Mouse (Mus musculus): Measurements from ENCODE around the gene Gm4303.
"Not testable (repeated sequence)": the region's sequence is repeated elsewhere in the genome, so short reads cannot be mapped to it uniquely, and the experiment has no call there.

- not testable (repeated sequence) for TF ChIP-seq CTCF (IDR thresholded peaks at IDR 0.05; ENCODE audit: control insufficient read depth, insufficient read depth, insufficient read length); USF1 (IDR thresholded peaks at IDR 0.05; ENCODE audit: low read depth); CEBPB (IDR thresholded peaks at IDR 0.05; ENCODE audit: low read depth); MAX (IDR thresholded peaks at IDR 0.05); MYOD1 (IDR thresholded peaks at IDR 0.05; ENCODE audit: control insufficient read depth, insufficient read length, low read depth); MYOG (IDR thresholded peaks at IDR 0.05; ENCODE audit: control insufficient read depth, extremely low read depth, insufficient read length); FOSL1 (IDR thresholded peaks at IDR 0.05; ENCODE audit: insufficient read depth, low read length, poor library complexity, severe bottlenecking)
Observed at GRCm38 (mm10) chr10:100382460-100382859, 36.7 kb downstream of the Gm4303 start, which contains the start of gene Gm4312.
